Mouse (Mus musculus) splenic B cell, adult 2 months (primary cell): ENCODE measurements around the gene Lamb3.

Source experiments
- DNase-seq: peaks from one replicate; pipeline ENCODE4 v3.0.0-alpha.2; 2011; ENCODE audit warnings: low read depth, low spot score
- H3K27me3 ChIP-seq: 2 replicates; pipeline ENCODE4 v1.6.1; 2012; ENCODE audit warnings: mild to moderate bottlenecking, low read length, moderate library complexity, mixed read lengths; ENCODE audit not compliant: control insufficient read depth, poor library complexity, insufficient read depth, severe bottlenecking
- H3K36me3 ChIP-seq: 2 replicates; pipeline ENCODE4 v1.6.1; 2012; ENCODE audit warnings: mild to moderate bottlenecking, low read length, moderate library complexity, mixed read lengths; ENCODE audit not compliant: control insufficient read depth, poor library complexity, insufficient read depth, severe bottlenecking

Gene Lamb3

GRCm38 (mm10) chr1:193226114-193226513 lies 18.6 kb downstream of the Lamb3 start:
- H3K27me3 ChIP-seq = no peaks in the 10 kb centered on the region
- H3K36me3 ChIP-seq = peaks cover 3% of the 10 kb centered on the region; the same call in 1 of the 2 replicates
- DNase-seq = no peak

DNA sequence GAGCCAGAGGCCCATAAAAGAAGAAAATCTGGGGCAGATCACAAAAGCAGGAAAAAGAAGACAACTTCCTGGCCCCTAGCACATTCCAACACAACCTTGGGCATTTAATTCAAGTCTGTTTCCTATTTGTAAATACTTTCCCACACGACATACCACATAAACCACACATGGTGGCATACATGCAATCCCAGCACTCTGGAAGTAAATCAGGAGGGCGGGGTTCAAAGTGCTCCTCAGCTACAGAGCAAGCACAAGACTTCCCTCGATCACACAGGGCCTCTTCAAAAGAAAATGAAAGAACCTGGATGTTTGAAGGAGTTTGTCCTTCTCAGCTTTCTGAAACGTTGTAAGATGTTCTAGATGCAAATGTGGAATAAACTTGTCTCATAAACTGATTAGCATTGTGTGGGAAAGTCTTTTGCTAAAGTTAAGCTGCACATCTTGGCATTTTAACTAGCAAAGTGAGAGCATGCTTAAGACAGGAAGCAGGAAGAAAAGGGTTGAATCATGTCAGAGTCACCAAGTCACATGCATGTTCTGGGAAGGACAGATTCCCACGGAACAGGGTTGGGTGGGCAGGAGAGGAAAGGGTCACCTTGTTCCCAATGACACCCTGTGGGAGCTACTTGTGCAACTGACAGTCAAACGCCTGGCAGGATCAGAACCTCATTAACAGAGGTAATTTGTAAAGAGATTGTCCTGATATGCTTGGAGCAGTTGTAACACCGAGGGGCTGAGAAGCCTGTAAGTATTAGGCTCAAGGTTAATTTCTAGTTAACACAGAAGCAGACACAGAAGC lies 19.4 kb downstream of the Lamb3 start:
- H3K27me3 ChIP-seq = no peaks in the 10 kb centered on the region
- DNase-seq = no peak
- peaks cover 3% of the 10 kb centered on the region; the same call in 1 of the 2 replicates for H3K36me3 ChIP-seq

GRCm38 (mm10) chr1:193227537-193227936 lies 20.0 kb downstream of the Lamb3 start:
- Histone ChIP-seq H3K36me3 (peaks cover 3% of the 10 kb centered on the region; the same call in 1 of the 2 replicates), H3K27me3 (no peaks in the 10 kb centered on the region)
- no peak for DNase-seq

GRCm38 (mm10) chr1:193229570-193229969 lies 22.1 kb downstream of the Lamb3 start:
- H3K27me3 ChIP-seq = no peaks in the 10 kb centered on the region
- DNase-seq = no peak
- 0 out of 2 replicates have a peak, but pooled peaks cover 2% of the 10 kb centered on the region for H3K36me3 ChIP-seq

GRCm38 (mm10) chr1:193230531-193230930 lies 23.0 kb downstream of the Lamb3 start:
- DNase-seq = no peak
- Histone ChIP-seq H3K27me3 (no peaks in the 10 kb centered on the region), H3K36me3 (0 out of 2 replicates have a peak, but pooled peaks cover 2% of the 10 kb centered on the region)

- H3K27me3 ChIP-seq = no peaks in the 10 kb centered on the region
- 0 out of 2 replicates have a peak, but pooled peaks cover 2% of the 10 kb centered on the region for H3K36me3 ChIP-seq
- peak; percentile 53 for DNase-seq
Measured at GRCm38 (mm10) chr1:193230935-193231334, 23.4 kb downstream of the Lamb3 start.

DNA sequence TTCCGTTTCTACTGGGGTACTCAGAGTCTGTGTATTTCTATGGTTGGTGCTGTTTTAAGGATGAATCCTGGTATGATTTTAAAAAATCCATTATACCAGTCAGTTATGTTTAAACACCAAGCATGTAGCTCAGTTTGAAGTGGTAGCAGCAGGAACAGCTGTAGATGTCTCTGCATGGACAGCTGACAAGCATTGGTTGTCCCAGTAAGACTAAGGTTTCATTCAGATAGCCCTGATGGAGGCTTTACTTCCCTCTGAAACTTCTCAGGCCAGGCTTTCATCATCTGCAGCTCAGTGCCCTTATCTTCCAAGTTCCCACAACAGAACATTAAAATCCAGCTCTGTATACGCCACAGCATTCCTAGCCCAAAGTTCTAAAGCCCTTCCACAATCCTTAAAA lies 25.2 kb downstream of the Lamb3 start:
- Histone ChIP-seq H3K36me3 (0 out of 2 replicates have a peak, but pooled peaks cover 2% of the 10 kb centered on the region), H3K27me3 (no peaks in the 10 kb centered on the region)
- DNase-seq = no peak

- Histone ChIP-seq H3K27me3 (no peaks in the 10 kb centered on the region), H3K36me3 (no peaks in the 10 kb centered on the region)
- DNase-seq = peak; percentile 51
Measured at GRCm38 (mm10) chr1:193234130-193234645, 26.7 kb downstream of the Lamb3 start.

DNA sequence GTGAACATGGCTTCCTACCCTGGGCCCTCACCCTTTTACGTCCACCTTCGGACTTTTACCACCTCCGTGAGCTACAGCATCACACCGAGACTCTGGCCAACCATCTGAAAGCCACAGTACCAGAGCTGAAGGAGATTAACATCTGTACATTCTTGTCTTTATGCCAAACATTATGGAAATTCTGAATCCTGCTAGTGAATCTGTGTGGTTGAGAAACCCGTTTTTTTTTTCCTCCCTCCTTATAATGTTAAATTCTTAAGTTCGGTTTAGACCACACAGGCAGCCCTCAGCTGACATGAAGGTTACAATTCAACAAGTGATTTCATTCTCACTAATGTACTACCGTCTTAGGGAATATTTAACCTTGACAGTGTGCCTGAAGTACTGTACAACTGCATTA lies 27.4 kb downstream of the Lamb3 start:
- Histone ChIP-seq H3K36me3 (no peaks in the 10 kb centered on the region), H3K27me3 (no peaks in the 10 kb centered on the region)
- no peak for DNase-seq

DNA sequence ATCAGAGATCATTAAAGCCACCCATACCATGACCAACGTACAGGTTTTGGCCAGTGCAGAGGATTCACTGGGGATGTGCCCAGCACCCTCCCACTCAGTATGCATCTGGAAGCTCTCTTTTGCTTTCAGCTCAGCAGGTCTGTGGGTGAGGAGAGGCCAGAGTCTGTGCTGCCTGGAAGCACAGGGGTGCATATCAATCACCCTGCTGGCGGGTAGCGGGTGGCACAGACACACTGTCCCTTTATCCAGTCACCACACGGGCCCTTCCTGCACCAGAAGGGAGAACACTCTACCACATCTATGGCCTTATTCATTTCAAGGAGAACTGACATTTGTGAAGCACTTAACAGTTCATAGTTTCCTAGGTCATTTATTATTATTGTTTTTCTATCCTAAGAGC lies 30.9 kb downstream of the Lamb3 start:
- no peaks in the 10 kb centered on the region for H3K27me3 ChIP-seq
- no peaks in the 10 kb centered on the region for H3K36me3 ChIP-seq
- DNase-seq = no peak

DNA sequence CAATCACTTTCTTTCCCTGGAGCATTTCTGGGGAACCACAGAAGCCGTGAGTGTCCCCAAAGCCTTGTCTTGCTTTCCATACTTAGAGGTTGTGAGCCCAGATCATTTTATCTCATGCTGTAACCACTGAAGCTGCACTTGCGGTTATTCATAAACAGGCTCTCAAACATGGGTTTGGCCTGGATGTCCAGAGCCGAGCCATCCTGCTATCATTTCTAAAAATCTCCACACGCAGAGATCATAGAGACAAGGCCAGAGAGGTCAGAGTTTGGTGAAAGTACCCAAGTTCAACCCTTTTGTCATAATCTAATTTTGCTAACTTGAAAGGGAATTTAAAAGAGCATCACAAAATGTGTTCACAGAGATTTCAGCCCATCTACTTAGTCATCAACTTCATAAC lies 33.9 kb downstream of the Lamb3 start:
- no peaks in the 10 kb centered on the region for H3K27me3 ChIP-seq
- no peaks in the 10 kb centered on the region for H3K36me3 ChIP-seq
- DNase-seq = no peak

- no peaks in the 10 kb centered on the region for H3K36me3 ChIP-seq
- H3K27me3 ChIP-seq = no peaks in the 10 kb centered on the region
- DNase-seq = no peak
Measured at GRCm38 (mm10) chr1:193242238-193242637, 34.7 kb downstream of the Lamb3 start.

GRCm38 (mm10) chr1:193242863-193243262 lies 35.4 kb downstream of the Lamb3 start:
- peak; percentile 68 for DNase-seq
- no peaks in the 10 kb centered on the region for H3K36me3 ChIP-seq
- H3K27me3 ChIP-seq = no peaks in the 10 kb centered on the region

GRCm38 (mm10) chr1:193243571-193244193 lies 36.2 kb downstream of the Lamb3 start:
- Histone ChIP-seq H3K36me3 (no peaks in the 10 kb centered on the region), H3K27me3 (no peaks in the 10 kb centered on the region)
- no peak for DNase-seq

DNA sequence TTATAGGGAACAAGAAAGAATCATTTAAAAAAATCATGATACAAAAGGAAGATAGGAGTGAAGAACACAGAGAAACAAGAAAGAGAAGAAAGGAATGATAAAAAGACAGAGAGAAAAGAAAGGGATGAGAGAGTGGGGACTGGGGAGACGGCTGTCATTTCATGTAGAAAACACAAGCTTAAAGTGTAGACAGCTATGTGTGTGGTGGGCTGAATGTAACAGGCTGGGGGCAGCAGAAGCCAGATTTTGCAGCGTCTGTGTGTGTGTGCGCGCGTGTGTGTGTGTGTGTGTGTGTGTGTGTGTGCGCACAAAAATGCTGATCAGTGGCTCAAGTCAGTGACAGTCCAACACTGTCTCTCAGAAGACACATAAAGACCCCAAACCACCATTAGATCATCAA lies 36.7 kb downstream of the Lamb3 start:
- Histone ChIP-seq H3K36me3 (no peaks in the 10 kb centered on the region), H3K27me3 (no peaks in the 10 kb centered on the region)
- no peak for DNase-seq
